Mouse (Mus musculus): ENCODE results near the gene Serpina16. TPM values are rescaled to one million over a fixed set of nuclear protein-coding genes. Genes with fewer than 3 reads are reported as not detected.

The Serpina16 gene
- total RNA-seq, 2 experiments from 2014 or later = not detected

GRCm38 (mm10) chr12:103656848-103657626 is 18.9 kb downstream of the Serpina16 start, which contains the start of gene Serpina6:
Serpina6 (minus strand) TSS chr12:103657212.
- DNase-seq = peak; percentile 9 to 13

- no peak for DNase-seq
Measured at GRCm38 (mm10) chr12:103655123-103656044, 20.6 kb downstream of the Serpina16 start.

GRCm38 (mm10) chr12:103653836-103654235 is 22.1 kb downstream of the Serpina16 start:
- DNase-seq = no peak

- DNase-seq = no peak
Measured at GRCm38 (mm10) chr12:103646314-103646713, 29.6 kb downstream of the Serpina16 start.

GRCm38 (mm10) chr12:103644601-103645000 is 31.3 kb downstream of the Serpina16 start:
- DNase-seq = no peak

- DNase-seq = no peak
Measured at GRCm38 (mm10) chr12:103643818-103644217, 32.1 kb downstream of the Serpina16 start.

- peak; percentile 35 to 89 for DNase-seq
Measured at GRCm38 (mm10) chr12:103643336-103643735, 32.6 kb downstream of the Serpina16 start.

GRCm38 (mm10) chr12:103635846-103636245 is 40.1 kb downstream of the Serpina16 start:
- no peak for DNase-seq

- no peak for DNase-seq
Measured at GRCm38 (mm10) chr12:103634430-103634829, 41.5 kb downstream of the Serpina16 start.

- no peak for DNase-seq
Measured at GRCm38 (mm10) chr12:103631203-103631612, 44.7 kb downstream of the Serpina16 start, which contains the start of gene Serpina10. Serpina10 (minus strand) TSS chr12:103631444.

Other genes with a start within 250 kb of the Serpina16 start
- 100 to 1,000 TPM in 1 of 2 experiments, 10 to 100 TPM in 1; 53.9 to 125 TPM for gene Ifi27, start 241.9 kb downstream of the Serpina16 start, total RNA-seq (2021)
- 10 to 100 TPM; 48.4 to 73.7 TPM for gene Ifi27l2a, start 232.5 kb downstream of the Serpina16 start, total RNA-seq (2021)
- gene Ifi27l2b, start 218.9 kb downstream of the Serpina16 start, total RNA-seq (2021) = not detected
- gene Ppp4r4, start 143.9 kb downstream of the Serpina16 start, total RNA-seq (2021) = under 1 TPM; 0.31 to 0.32 TPM
- under 1 TPM in 1 of 2 experiments, not detected in 1; 0.26 TPM for gene Serpina10, start 44.7 kb downstream of the Serpina16 start, total RNA-seq (2021)
- gene Serpina6, start 18.9 kb downstream of the Serpina16 start, total RNA-seq (2021) = not detected
- not detected for gene Serpina1f, start 19.4 kb upstream of the Serpina16 start, total RNA-seq (2021)
- under 1 TPM; 0.30 to 0.75 TPM for gene Serpina1d, start 97.5 kb upstream of the Serpina16 start, total RNA-seq (2021)
- gene Serpina1b, start 154.2 kb upstream of the Serpina16 start, total RNA-seq (2021) = 1 to 10 TPM in 1 of 2 experiments, under 1 TPM in 1; 0.94 to 2.0 TPM
- not detected for gene Serpina1a, start 187.4 kb upstream of the Serpina16 start, total RNA-seq (2021)
- not detected for gene Serpina1c, start 228.7 kb upstream of the Serpina16 start, total RNA-seq (2021)

Data from heart, adult 18-20 months (tissue).